Mouse (Mus musculus) hindbrain, embryonic 16.5 days (tissue): ENCODE measurements around the gene Lrrc20. TPM values are rescaled to one million over a fixed set of nuclear protein-coding genes. Genes with fewer than 3 reads are reported as not detected.

Experiments
- ATAC-seq: fragments of 200-750 bp; cut with Nextera tagmentation; 2 replicates; pipeline ENCODE4 v1.8.0; 2017; ENCODE audit warnings: moderate TSS enrichment, moderate library complexity
- H3K27ac ChIP-seq: fragments of 300-500 bp; sonication (generic); 2 replicates; pipeline ENCODE4 v1.5.1; 2014; ENCODE audit warnings: low read depth, mild to moderate bottlenecking, control low read depth, low read length, moderate library complexity
- H3K27me3 ChIP-seq: fragments of 300-500 bp; sonication (generic); replicated peaks from 2 replicates; pipeline ENCODE4 v1.6.1; 2014; ENCODE audit warnings: low read length; ENCODE audit not compliant: control insufficient read depth, insufficient read depth
- H3K36me3 ChIP-seq: fragments of 300-500 bp; sonication (generic); 2 replicates; pipeline ENCODE4 v1.6.1; 2014; ENCODE audit warnings: mild to moderate bottlenecking, low read length, moderate library complexity, mixed read lengths; ENCODE audit not compliant: control insufficient read depth, insufficient read depth
- H3K4me1 ChIP-seq: fragments of 300-500 bp; sonication (generic); 2 replicates; pipeline ENCODE4 v1.6.1; 2014; ENCODE audit warnings: low read depth, low read length; ENCODE audit not compliant: control insufficient read depth, insufficient read depth
- H3K4me2 ChIP-seq: fragments of 300-500 bp; sonication (generic); 2 replicates; pipeline ENCODE4 v1.6.1; 2014; ENCODE audit warnings: mild to moderate bottlenecking, low read length, control low read depth, moderate library complexity
- H3K4me3 ChIP-seq: fragments of 300-500 bp; sonication (generic); 2 replicates; pipeline ENCODE4 v1.5.1; 2014; ENCODE audit warnings: mild to moderate bottlenecking, low read length, control low read depth, moderate library complexity
- H3K9ac ChIP-seq: fragments of 300-500 bp; sonication (generic); 2 replicates; pipeline ENCODE4 v1.6.1; 2014; ENCODE audit warnings: low read depth, mild to moderate bottlenecking, control low read depth, low read length, moderate library complexity
- H3K9me3 ChIP-seq: fragments of 300-500 bp; sonication (generic); 2 replicates; pipeline ENCODE4 v1.6.1; 2014; ENCODE audit warnings: mild to moderate bottlenecking, low read length, moderate library complexity; ENCODE audit not compliant: control insufficient read depth
- WGBS: fragments of 180-500 bp; shearing (Covaris S2); extraction: QIAGEN DNeasy Blood & Tissue Kit; methylation state at CpG from one replicate; pipeline ENCODE4 v1.1.7; 2014; 5-methylcytosine and 5-hydroxymethylcytosine counted together
- polyA plus RNA-seq: library from polyadenylated mRNA; unstranded; fragments of >200 nt; fragmentation: Nextera tagmentation; extraction: Ambion mirVana; gene quantifications from 2 replicates; pipeline ENCODE4 v1.2.1, GENCODE M21; 2015

Gene Lrrc20
- polyA plus RNA-seq, 1 experiment from 2014 or later: 14.9 TPM

DNA sequence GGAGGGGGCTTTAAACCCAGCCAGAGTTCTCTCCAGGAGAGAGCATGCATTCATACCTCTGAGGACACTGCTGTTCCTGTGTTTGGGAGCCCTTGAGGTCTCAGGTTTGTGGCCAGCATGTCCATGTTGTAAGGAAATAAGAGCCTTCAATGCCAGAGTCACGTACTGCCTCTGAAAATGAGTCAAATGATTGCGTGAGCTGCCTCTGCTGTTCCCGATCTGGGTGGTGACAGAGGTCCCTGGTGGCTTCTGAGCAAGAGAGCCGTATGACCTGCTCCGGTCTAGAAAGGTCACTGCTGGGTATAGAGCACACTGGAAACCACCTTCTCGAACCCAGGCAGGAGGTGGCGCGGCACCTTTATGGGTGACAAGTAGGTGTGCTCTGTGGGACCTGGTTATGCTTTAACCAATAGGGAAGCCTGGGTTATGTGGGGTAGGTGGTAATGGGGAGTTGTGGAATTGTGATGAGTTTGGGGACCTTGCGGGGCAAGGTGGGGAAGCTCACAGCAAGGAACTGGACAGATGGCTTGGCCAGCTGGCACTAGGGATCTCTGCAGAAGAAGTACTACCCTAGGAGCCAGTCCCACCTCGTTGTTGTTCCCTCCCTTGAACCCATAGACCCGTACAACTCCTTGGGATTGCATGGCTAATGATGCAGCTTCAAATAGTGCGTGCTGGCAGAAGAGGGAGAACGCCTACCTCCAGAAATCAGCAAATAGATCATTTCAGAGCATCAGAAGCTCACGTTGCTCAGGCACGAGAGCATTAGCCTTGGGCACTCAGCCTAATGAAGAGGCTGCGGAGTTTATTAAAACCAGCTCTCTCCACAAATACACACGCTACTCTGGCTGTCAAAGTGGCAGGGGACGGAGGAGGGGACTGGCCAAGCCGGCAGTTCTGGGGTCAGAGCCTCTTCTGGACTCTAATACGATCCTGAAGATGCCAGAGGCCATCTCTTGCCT, 24.2 kb downstream of the Lrrc20 start:
- Histone ChIP-seq H3K27ac (no peak overlapping the region), H3K4me2 (no peak overlapping the region), H3K36me3 (no peaks in the 10 kb centered on the region), H3K9me3 (no peaks in the 10 kb centered on the region), H3K4me3 (no peak overlapping the region), H3K27me3 (no peaks in the 10 kb centered on the region), H3K4me1 (peaks cover 8% of the 10 kb centered on the region; the same call in 1 of the 2 replicates), H3K9ac (no peak overlapping the region)
- ATAC-seq: no peak
- 77% methylated on average over 20 of the region's 20 CpGs for WGBS

DNA sequence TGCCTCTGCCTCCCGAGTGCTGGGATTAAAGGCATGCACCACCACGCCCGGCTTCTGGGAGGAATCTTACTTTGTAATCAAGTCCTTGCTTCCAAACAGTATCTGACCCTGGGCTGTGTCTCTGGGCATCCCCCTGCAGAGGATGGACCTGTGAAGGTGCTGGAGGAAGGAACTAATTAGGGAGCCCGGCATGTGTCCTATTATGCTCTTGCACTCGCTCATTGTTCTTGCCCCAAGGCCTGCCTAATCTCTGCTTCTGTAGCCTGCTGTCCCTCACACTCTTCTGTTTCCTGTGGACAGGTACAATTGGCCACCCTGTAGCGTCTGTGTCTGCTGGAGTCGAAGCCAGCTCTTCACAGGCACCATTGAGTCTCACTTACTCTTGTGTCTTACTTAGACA, 25.2 kb downstream of the Lrrc20 start:
- Histone ChIP-seq H3K27ac (no peak overlapping the region), H3K9me3 (no peaks in the 10 kb centered on the region), H3K4me1 (peaks cover 6% of the 10 kb centered on the region; the same call in 1 of the 2 replicates), H3K4me2 (no peak overlapping the region), H3K9ac (no peak overlapping the region), H3K4me3 (no peak overlapping the region), H3K27me3 (no peaks in the 10 kb centered on the region), H3K36me3 (no peaks in the 10 kb centered on the region)
- 65% methylated on average over 7 of the region's 7 CpGs for whole genome bisulfite sequencing
- ATAC-seq: no peak

- Histone ChIP-seq H3K27ac (no peak overlapping the region), H3K27me3 (no peaks in the 10 kb centered on the region), H3K36me3 (no peaks in the 10 kb centered on the region), H3K4me3 (no peak overlapping the region), H3K4me2 (no peak overlapping the region), H3K9me3 (no peaks in the 10 kb centered on the region), H3K9ac (no peak overlapping the region), H3K4me1 (no peaks in the 10 kb centered on the region)
- WGBS: 95% methylated on average over 2 of the region's 2 CpGs
- no peak for ATAC-seq
Measured at GRCm38 (mm10) chr10:61504073-61504472, 28.5 kb downstream of the Lrrc20 start.

DNA sequence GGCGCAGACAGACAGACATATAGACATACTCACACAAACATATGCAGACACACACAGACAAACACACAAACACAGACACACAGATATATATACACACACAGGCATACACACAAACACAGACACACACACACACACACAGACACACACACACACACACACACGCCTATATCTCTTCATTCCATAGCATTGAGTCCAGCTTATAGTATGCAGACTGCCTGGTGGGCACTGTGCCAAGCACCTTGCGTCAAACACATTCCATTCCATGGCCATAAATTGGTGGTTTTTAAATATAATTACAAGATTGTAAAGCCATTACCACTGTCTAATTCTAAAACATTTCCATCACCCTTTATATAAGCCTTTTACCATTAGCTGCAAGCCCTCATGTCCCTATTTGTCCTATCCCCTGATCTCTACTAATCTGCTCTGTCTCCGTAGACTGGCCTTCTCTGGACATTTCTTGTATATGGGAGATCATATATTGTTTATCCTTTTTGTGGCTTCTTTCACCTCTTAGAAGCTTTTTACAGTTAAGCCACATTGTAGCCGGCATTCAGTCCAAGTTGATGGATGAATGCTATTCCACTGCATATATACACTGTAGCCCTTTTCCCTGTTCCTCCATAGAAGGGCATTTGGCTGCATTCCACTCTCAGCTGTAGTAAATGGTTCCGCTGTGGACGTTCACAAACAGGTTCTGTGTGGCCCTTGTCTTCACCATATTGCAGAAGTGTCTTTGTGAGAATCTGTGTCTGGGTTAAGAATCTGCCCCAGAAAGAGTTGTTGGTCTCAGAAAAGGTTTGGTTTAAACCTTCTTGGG, 31.0 kb downstream of the Lrrc20 start:
- 69% methylated on average over 7 of the region's 7 CpGs for WGBS
- Histone ChIP-seq H3K9me3 (no peaks in the 10 kb centered on the region), H3K9ac (no peak overlapping the region), H3K4me1 (no peaks in the 10 kb centered on the region; the same call in 1 of the 2 replicates), H3K4me2 (no peak overlapping the region), H3K36me3 (no peaks in the 10 kb centered on the region), H3K4me3 (no peak overlapping the region), H3K27me3 (no peaks in the 10 kb centered on the region), H3K27ac (no peak overlapping the region)
- no peak for ATAC-seq

- H3K27me3 ChIP-seq: no peaks in the 10 kb centered on the region
- no peak overlapping the region for H3K27ac ChIP-seq
- WGBS: 83% methylated on average over 5 of the region's 5 CpGs
- no peak overlapping the region for H3K9ac ChIP-seq
- H3K36me3 ChIP-seq: no peaks in the 10 kb centered on the region
- H3K9me3 ChIP-seq: no peaks in the 10 kb centered on the region
- H3K4me2 ChIP-seq: no peak overlapping the region
- H3K4me1 ChIP-seq: peaks cover 2% of the 10 kb centered on the region; the same call in 1 of the 2 replicates
- ATAC-seq: no peak
- no peak overlapping the region for H3K4me3 ChIP-seq
Measured at GRCm38 (mm10) chr10:61509873-61510272, 34.3 kb downstream of the Lrrc20 start.

DNA sequence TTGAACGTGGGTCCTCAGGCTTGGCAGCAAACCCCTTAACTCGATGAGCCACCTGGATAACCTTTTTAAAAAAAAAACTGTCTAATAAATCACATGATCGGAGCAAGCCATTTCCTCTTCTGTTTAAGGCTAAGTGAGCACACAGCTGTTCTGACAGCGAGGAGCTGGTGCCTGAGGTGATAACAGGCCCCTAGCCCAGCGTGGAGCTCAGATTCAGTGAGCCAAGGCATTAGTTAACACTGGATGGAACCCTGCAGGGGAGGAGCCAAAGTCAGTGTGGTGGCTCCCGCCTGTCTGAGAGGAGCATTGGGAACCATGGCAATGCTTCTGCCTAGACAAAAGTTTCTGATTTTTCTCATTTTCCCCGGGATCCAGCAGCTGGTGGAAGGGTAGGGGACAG, 35.2 kb downstream of the Lrrc20 start:
- Histone ChIP-seq H3K4me1 (peaks cover 2% of the 10 kb centered on the region; the same call in 1 of the 2 replicates), H3K27me3 (no peaks in the 10 kb centered on the region), H3K27ac (no peak overlapping the region), H3K4me3 (no peak overlapping the region), H3K9me3 (no peaks in the 10 kb centered on the region), H3K4me2 (no peak overlapping the region), H3K9ac (no peak overlapping the region), H3K36me3 (no peaks in the 10 kb centered on the region)
- peak; percentile 71 for ATAC-seq
- WGBS: 30% methylated on average over 7 of the region's 7 CpGs

DNA sequence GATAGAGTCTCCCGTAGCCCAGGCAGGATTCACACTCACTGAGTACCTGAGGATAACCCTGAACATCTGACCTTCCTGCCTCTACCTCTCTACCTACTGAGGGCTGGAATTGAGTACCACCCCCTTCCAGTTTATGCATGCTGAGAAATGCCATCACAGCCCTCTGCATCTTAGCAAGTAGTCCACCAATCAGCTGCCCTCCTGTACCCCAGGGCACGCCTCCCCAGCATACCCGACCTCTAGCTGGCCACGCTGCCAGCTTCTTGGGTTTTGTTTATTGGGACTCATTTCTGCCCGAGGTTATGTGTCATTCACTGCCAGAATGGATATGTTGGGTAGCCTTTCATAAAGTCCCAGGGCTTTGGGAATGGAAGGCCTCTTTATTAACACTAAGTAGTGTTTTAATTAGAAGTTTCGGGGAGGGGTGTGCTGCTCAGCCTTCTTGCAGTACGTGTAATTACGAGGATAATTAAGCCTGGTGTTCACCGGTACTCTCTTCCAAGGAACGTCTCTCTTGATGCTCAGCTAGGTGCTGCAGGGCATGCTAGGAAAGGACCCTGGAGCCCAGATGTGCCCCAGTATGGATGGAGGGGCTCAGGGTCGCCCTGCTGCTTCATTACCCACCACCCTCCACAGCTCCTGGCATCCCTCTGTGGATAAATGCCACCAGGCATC, 36.8 kb downstream of the Lrrc20 start:
- H3K4me3 ChIP-seq: no peak overlapping the region
- peak; percentile 56 for ATAC-seq

GRCm38 (mm10) chr10:61516866-61517265, 41.3 kb downstream of the Lrrc20 start:
- no peak for ATAC-seq
- WGBS: 81% methylated on average over 5 of the region's 5 CpGs

More for the DNA sequence above, 36.8 kb downstream of the Lrrc20 start:
- H3K27ac ChIP-seq: no peak overlapping the region
- H3K27me3 ChIP-seq: no peaks in the 10 kb centered on the region
- H3K4me1 ChIP-seq: peaks cover 5% of the 10 kb centered on the region
- H3K36me3 ChIP-seq: no peaks in the 10 kb centered on the region
- no peak overlapping the region for H3K9ac ChIP-seq
- H3K9me3 ChIP-seq: no peaks in the 10 kb centered on the region
- no peak overlapping the region for H3K4me2 ChIP-seq
- WGBS: 61% methylated on average over 11 of the region's 11 CpGs

More at GRCm38 (mm10) chr10:61516866-61517265, 41.3 kb downstream of the Lrrc20 start:
- no peak overlapping the region for H3K9ac ChIP-seq
- peaks cover 15% of the 10 kb centered on the region for H3K4me1 ChIP-seq
- no peak overlapping the region for H3K4me2 ChIP-seq
- H3K36me3 ChIP-seq: no peaks in the 10 kb centered on the region
- H3K9me3 ChIP-seq: no peaks in the 10 kb centered on the region; the same call in 1 of the 2 replicates
- no peak overlapping the region for H3K27ac ChIP-seq
- no peaks in the 10 kb centered on the region for H3K27me3 ChIP-seq
- no peak overlapping the region for H3K4me3 ChIP-seq
